Mouse (Mus musculus): ENCODE results near the gene Snrpa1.

DNA sequence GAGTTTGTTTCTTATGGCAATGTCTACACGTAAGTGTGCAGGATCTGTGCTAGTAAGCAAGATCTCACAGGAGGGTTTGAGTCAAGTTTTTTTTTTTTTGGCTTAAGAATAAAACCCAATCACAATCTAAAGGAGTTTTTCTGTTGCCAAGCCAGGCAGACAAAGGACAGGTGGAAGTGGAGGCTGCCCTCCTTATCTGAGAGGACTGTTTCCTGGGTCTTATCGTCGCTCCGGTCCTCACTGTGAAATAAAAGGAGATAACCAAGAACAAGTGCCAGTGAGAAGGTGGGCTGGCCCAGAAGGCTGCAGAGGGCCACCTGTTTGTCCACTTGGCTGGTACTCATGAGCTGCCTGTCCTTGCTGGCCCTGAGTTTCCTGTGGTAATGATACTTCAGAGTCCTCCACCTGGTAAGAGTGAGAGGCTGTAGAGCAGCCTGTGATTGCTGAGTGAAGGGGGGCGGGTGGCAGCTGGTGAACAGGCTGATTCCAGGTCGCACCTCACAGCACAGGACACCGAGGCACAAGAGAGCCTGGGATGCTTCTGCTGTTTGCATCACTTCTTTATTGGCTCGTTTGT lies 58.2 kb downstream of the Snrpa1 start:
- TF ChIP-seq CTCF (IDR thresholded peaks at IDR 0.05; ENCODE audit: extremely low read depth, insufficient read depth, low read length) (no peak), POLR2A (IDR thresholded peaks at IDR 0.05; ENCODE audit: extremely low read depth, insufficient read depth, low read length) (no peak)
